Mouse (Mus musculus): ENCODE data around the gene Aldh16a1. TPM values are rescaled to one million over a fixed set of nuclear protein-coding genes. Genes with fewer than 3 reads are reported as not detected.
A peak's percentile ranks its signal among the peaks of the same experiment; 100 is the strongest.

The Aldh16a1 gene
- polyA plus RNA-seq, 1 experiment: 106 TPM

- H3K4me1 ChIP-seq (ENCODE audit: control insufficient read depth, insufficient read depth, low read length): no peaks in the 10 kb centered on the region
- H3K4me3 ChIP-seq (ENCODE audit: insufficient read depth, low read depth, low read length): no peak overlapping the region
- TF ChIP-seq POLR2A (IDR thresholded peaks at IDR 0.05; ENCODE audit: low read depth, low read length): no peak
- no peaks in the 10 kb centered on the region for H3K36me3 ChIP-seq (ENCODE audit: control insufficient read depth, insufficient read depth, low read length)
- WGBS: 92% methylated on average over 6 of the region's 6 CpGs
- no peaks in the 10 kb centered on the region for H3K27me3 ChIP-seq (replicated peaks; ENCODE audit: control insufficient read depth, insufficient read depth, low read length)
- no peak for DNase-seq
- H3K27ac ChIP-seq (ENCODE audit: insufficient read depth, low read depth, low read length): no peak overlapping the region
Observed at GRCm38 (mm10) chr7:45190186-45190585, 35.8 kb upstream of the Aldh16a1 start.

DNA sequence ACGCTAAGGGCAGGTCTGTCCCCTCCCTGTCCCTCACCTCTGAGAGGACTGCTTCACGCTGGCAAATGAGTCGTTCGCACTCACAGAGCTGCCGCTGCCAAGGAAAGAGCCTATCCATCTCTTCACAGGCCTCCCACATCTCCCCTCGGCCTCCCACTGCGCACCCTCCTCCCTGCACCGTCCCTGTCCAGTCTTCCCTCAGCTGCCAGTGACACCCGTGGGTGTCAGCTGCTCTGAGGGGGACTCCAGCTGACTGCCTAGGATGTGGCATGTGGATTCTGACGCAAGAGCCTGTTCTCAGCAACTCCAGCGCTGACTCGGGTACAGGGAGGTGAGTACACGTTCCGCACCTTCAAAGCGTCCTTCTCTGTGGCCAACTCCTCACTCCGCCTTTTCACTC is 35.2 kb upstream of the Aldh16a1 start:
- 51% methylated on average over 16 of the region's 16 CpGs for WGBS
- Histone ChIP-seq H3K27ac (ENCODE audit: insufficient read depth, low read depth, low read length) (no peak overlapping the region), H3K4me3 (ENCODE audit: insufficient read depth, low read depth, low read length) (no peak overlapping the region), H3K36me3 (ENCODE audit: control insufficient read depth, insufficient read depth, low read length) (no peaks in the 10 kb centered on the region), H3K27me3 (replicated peaks; ENCODE audit: control insufficient read depth, insufficient read depth, low read length) (no peaks in the 10 kb centered on the region), H3K4me1 (ENCODE audit: control insufficient read depth, insufficient read depth, low read length) (no peaks in the 10 kb centered on the region)
- DNase-seq: no peak
- TF ChIP-seq CTCF (conservative IDR thresholded peaks at IDR 0.05; ENCODE audit: insufficient read depth, insufficient read length, low read depth, low read length) (no peak), POLR2A (IDR thresholded peaks at IDR 0.05; ENCODE audit: low read depth, low read length) (no peak)

GRCm38 (mm10) chr7:45185921-45186320 is 31.5 kb upstream of the Aldh16a1 start:
- H3K36me3 ChIP-seq (ENCODE audit: control insufficient read depth, insufficient read depth, low read length): no peaks in the 10 kb centered on the region
- 85% methylated on average over 7 of the region's 7 CpGs for WGBS
- H3K27ac ChIP-seq (ENCODE audit: insufficient read depth, low read depth, low read length): no peak overlapping the region
- no peak for DNase-seq
- TF ChIP-seq CTCF (conservative IDR thresholded peaks at IDR 0.05; ENCODE audit: insufficient read depth, insufficient read length, low read depth, low read length) (no peak), POLR2A (IDR thresholded peaks at IDR 0.05; ENCODE audit: low read depth, low read length) (no peak)
- no peaks in the 10 kb centered on the region for H3K4me1 ChIP-seq (ENCODE audit: control insufficient read depth, insufficient read depth, low read length)
- peaks cover 1% of the 10 kb centered on the region for H3K27me3 ChIP-seq (replicated peaks; ENCODE audit: control insufficient read depth, insufficient read depth, low read length)
- H3K4me3 ChIP-seq (ENCODE audit: insufficient read depth, low read depth, low read length): no peak overlapping the region

DNA sequence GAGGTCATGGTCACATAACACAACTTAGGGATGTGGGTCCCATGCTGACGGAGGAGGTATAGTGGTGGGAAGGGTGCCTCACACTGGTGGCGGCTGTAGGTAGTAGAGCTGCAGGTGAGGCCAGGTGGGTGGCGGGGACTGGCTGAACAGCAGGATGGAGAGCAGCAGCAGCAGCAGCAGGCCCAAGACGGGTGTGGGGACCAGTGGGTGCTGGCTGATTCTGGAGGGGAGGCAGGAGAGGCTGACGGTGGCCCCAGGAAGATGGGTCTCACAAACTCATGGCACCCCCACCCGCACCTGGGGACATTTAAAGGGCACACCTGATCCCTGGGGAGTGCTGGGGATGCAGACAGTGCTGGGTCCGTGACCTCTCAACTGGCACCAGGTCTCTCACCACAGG is 29.3 kb upstream of the Aldh16a1 start:
- Histone ChIP-seq H3K36me3 (ENCODE audit: control insufficient read depth, insufficient read depth, low read length) (no peaks in the 10 kb centered on the region), H3K27me3 (replicated peaks; ENCODE audit: control insufficient read depth, insufficient read depth, low read length) (peaks cover 1% of the 10 kb centered on the region), H3K4me3 (ENCODE audit: insufficient read depth, low read depth, low read length) (no peak overlapping the region), H3K27ac (ENCODE audit: insufficient read depth, low read depth, low read length) (no peak overlapping the region), H3K4me1 (ENCODE audit: control insufficient read depth, insufficient read depth, low read length) (no peaks in the 10 kb centered on the region)
- 82% methylated on average over 7 of the region's 7 CpGs for WGBS
- no peak for DNase-seq
- TF ChIP-seq POLR2A (IDR thresholded peaks at IDR 0.05; ENCODE audit: low read depth, low read length): no peak
- TF ChIP-seq CTCF (conservative IDR thresholded peaks at IDR 0.05; ENCODE audit: insufficient read depth, insufficient read length, low read depth, low read length): no peak

DNA sequence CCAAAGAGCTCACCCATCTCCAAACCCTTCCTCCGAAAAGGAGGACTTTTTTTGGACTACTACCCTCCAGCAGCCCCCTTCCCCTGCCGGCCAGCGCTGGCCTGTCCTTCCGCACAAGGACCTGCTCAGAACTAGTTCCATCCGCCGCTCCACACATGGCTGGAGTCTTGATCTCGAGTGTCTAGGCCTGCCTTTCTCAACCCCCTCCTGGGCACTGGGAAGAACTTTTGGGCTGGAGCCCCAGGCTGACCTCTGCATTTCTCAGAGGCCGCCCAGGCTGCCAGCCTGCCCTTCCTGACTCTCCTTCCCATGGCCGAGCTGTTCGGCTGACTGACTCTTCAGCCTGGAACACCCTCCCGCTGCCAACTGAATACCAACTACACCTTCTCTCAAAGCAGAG is 28.2 kb upstream of the Aldh16a1 start:
- Histone ChIP-seq H3K4me3 (ENCODE audit: insufficient read depth, low read depth, low read length) (peak overlapping the region; percentile 2), H3K27ac (ENCODE audit: insufficient read depth, low read depth, low read length) (peak overlapping the region; percentile 12; the same call in 1 of the 2 replicates), H3K4me1 (ENCODE audit: control insufficient read depth, insufficient read depth, low read length) (no peaks in the 10 kb centered on the region), H3K36me3 (ENCODE audit: control insufficient read depth, insufficient read depth, low read length) (no peaks in the 10 kb centered on the region), H3K27me3 (replicated peaks; ENCODE audit: control insufficient read depth, insufficient read depth, low read length) (peaks cover 1% of the 10 kb centered on the region)
- TF ChIP-seq CTCF (conservative IDR thresholded peaks at IDR 0.05; ENCODE audit: insufficient read depth, insufficient read length, low read depth, low read length): no peak
- no peak for TF ChIP-seq POLR2A (IDR thresholded peaks at IDR 0.05; ENCODE audit: low read depth, low read length)
- WGBS: 5% methylated on average over 11 of the region's 11 CpGs
- DNase-seq: peak; percentile 56

- TF ChIP-seq POLR2A (IDR thresholded peaks at IDR 0.05; ENCODE audit: low read depth, low read length): no peak
- 2% methylated on average over 34 of the region's 34 CpGs for WGBS
- DNase-seq: peak; percentile 95
- Histone ChIP-seq H3K27me3 (replicated peaks; ENCODE audit: control insufficient read depth, insufficient read depth, low read length) (peaks cover 1% of the 10 kb centered on the region), H3K4me1 (ENCODE audit: control insufficient read depth, insufficient read depth, low read length) (no peaks in the 10 kb centered on the region), H3K27ac (ENCODE audit: insufficient read depth, low read depth, low read length) (peak overlapping the region; percentile 12; the same call in 1 of the 2 replicates), H3K4me3 (ENCODE audit: insufficient read depth, low read depth, low read length) (peak overlapping the region; percentile 22), H3K36me3 (ENCODE audit: control insufficient read depth, insufficient read depth, low read length) (no peaks in the 10 kb centered on the region)
Observed at GRCm38 (mm10) chr7:45182199-45182601, 27.8 kb upstream of the Aldh16a1 start.

DNA sequence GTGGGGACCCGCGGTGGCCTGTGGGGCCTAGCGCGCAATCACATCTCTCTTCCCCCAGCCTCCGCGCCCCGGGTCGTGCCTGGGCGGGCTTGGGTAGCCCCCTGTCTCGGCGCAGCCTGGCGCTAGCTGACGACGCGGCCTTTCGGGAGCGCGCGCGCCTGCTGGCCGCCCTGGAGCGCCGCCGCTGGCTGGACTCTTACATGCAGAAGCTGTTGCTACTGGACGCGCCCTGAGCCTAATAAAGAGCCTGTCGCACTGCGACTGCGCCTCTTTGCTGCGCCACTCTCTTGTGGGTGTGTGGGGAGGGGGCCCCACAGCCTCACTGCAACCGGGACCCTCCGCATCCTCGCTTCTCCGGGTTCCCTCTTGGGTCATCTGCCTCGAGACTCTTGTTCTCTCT is 27.2 kb upstream of the Aldh16a1 start:
- Histone ChIP-seq H3K27ac (ENCODE audit: insufficient read depth, low read depth, low read length) (no peak overlapping the region), H3K36me3 (ENCODE audit: control insufficient read depth, insufficient read depth, low read length) (no peaks in the 10 kb centered on the region), H3K27me3 (replicated peaks; ENCODE audit: control insufficient read depth, insufficient read depth, low read length) (peaks cover 2% of the 10 kb centered on the region), H3K4me3 (ENCODE audit: insufficient read depth, low read depth, low read length) (no peak overlapping the region), H3K4me1 (ENCODE audit: control insufficient read depth, insufficient read depth, low read length) (no peaks in the 10 kb centered on the region)
- TF ChIP-seq POLR2A (IDR thresholded peaks at IDR 0.05; ENCODE audit: low read depth, low read length): no peak
- no peak for TF ChIP-seq CTCF (conservative IDR thresholded peaks at IDR 0.05; ENCODE audit: insufficient read depth, insufficient read length, low read depth, low read length)
- no peak for DNase-seq
- WGBS: 6% methylated on average over 35 of the region's 35 CpGs

Data from kidney, adult 2 months (tissue).